Mouse (Mus musculus): ENCODE measurements around the gene Carmil2. TPM values are rescaled to one million over a fixed set of nuclear protein-coding genes. Genes with fewer than 3 reads are reported as not detected.

Gene Carmil2
- total and polyA plus RNA-seq, 2 experiments from 2014 or later, result 5.6 to 28.0 TPM

DNA sequence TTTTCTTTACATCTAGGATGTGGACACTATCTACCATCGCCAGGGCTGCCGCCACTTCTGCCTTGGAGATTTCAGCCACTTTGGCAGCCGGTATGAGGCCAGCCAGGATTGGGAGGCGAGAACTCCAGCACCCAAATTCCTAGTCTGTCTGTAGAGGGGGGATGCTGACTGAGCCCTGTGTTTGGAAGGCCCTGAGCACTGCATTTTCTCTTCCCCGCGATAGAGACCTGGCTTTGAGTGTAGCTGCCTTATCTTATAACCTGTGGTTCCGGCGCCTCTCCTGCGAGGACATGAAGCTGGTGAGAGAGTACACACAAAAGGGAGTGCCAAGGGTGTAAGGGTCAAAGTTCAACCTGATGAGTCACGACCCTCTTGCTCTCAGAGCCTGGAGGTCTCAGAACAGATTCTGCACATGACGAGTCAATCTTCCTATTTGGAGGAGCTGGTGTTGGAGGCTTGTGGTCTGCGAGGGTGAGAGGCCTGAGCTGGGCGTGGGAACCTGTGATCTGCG, 2.2 kb downstream of the Carmil2 start:
- Histone ChIP-seq H3K9ac (no peak overlapping the region), H3K4me2 (ENCODE audit: low read depth) (no peak overlapping the region), H3K27ac (ENCODE audit: low read depth, low read length) (no peak overlapping the region), H3K36me3 (ENCODE audit: insufficient read depth) (peaks cover 11% of the 10 kb centered on the region), H3K9me3 (ENCODE audit: low read length) (no peaks in the 10 kb centered on the region), H3K4me3 (ENCODE audit: low read depth, low read length) (no peak overlapping the region), H3K27me3 (ENCODE audit: insufficient read depth, low read length) (no peaks in the 10 kb centered on the region), H3K4me1 (ENCODE audit: insufficient read depth) (no peaks in the 10 kb centered on the region)
- TF ChIP-seq CTCF (IDR thresholded peaks at IDR 0.05; ENCODE audit: low read depth), result no peak
- ATAC-seq (no peak), DNase-seq (no peak)
- 75% methylated on average over 14 of the region's 14 CpGs for WGBS

DNA sequence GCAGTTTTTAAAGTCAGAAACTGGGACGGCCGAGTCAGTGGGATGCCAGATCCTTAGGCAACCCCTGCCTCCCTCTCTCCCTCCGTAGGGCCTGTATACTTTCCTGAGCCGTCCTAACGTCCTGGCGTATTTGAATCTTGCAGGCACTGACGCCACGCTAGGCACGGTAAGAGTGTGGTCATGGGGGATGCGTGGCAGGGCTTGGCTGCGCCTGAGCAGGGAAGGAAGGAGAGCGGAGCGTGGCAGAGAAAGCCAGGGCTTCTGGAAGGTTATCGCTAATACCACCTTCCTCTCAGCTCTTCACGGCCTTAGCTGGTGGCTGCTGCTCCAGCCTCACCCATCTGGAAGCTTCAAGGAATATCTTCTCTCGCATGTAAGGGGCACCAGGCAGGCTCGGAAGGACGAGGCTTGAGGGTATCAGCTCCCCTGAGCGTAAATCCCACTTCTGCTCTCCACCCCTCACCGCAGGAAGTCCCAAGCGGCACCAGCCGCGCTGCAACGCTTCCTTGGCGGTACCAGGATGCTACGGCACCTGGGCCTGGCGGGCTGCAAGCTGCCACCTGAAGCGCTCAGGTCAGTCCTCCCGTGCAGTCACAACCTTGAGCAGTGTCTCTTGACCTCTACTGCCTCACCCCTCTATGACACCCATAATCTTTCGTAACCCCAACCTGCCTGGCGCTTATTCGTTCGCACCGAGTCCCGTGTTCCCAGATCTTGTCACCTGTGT, 3.3 kb downstream of the Carmil2 start:
- Histone ChIP-seq H3K27me3 (ENCODE audit: insufficient read depth, low read length) (no peaks in the 10 kb centered on the region), H3K36me3 (ENCODE audit: insufficient read depth) (no peaks in the 10 kb centered on the region; the same call in 1 of the 2 replicates), H3K4me1 (ENCODE audit: insufficient read depth) (no peaks in the 10 kb centered on the region), H3K4me3 (ENCODE audit: low read depth, low read length) (no peak overlapping the region), H3K27ac (ENCODE audit: low read depth, low read length) (no peak overlapping the region), H3K9me3 (ENCODE audit: low read length) (no peaks in the 10 kb centered on the region), H3K9ac (no peak overlapping the region), H3K4me2 (ENCODE audit: low read depth) (no peak overlapping the region)
- DNase-seq (no peak), ATAC-seq (no peak)
- WGBS, result 63% methylated on average over 35 of the region's 35 CpGs
- no peak for TF ChIP-seq CTCF (IDR thresholded peaks at IDR 0.05; ENCODE audit: low read depth)

DNA sequence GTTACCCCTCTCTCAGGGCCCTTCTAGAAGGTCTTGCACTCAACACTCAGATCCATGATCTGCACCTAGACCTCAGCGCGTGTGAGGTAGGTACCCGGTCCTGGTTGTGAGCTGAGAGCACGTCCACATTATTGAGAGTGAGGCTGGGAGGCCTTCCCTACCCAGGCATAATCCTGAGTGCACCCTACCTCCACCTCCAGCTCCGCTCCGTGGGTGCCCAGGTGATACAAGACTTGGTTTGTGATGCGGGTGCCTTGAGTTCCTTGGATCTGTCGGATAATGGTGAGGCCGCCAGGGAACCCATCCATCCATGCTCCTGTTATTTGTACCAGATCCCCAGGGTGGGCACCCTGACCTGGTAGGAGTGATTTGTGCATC, 3.9 kb downstream of the Carmil2 start:
- DNase-seq (no peak), ATAC-seq (no peak)
- H3K27ac ChIP-seq (ENCODE audit: low read depth, low read length), result no peak overlapping the region

DNA sequence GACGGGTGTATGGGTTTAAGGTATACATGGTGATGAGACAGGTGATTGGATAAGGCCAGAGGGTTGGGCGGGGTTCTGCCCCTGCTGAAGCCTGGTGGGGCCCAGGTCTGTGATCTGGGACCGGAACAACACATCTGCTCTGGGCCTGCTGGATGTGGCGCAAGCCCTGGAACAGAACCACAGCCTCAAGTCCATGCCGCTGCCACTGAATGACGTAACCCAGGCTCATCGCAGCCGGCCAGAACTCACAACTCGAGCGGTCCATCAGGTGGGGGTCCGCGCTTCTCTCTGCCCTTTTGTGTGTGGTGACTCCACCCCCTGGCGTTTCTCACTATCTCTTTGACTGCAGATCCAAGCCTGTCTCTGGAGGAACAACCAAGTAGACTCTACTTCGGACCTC, 4.9 kb downstream of the Carmil2 start:
- Histone ChIP-seq H3K36me3 (ENCODE audit: insufficient read depth) (0 out of 2 replicates have a peak, but pooled peaks cover 6% of the 10 kb centered on the region), H3K9ac (no peak overlapping the region), H3K9me3 (ENCODE audit: low read length) (no peaks in the 10 kb centered on the region), H3K27me3 (ENCODE audit: insufficient read depth, low read length) (no peaks in the 10 kb centered on the region), H3K4me3 (ENCODE audit: low read depth, low read length) (no peak overlapping the region), H3K4me2 (ENCODE audit: low read depth) (no peak overlapping the region), H3K4me1 (ENCODE audit: insufficient read depth) (peaks cover 5% of the 10 kb centered on the region; the same call in 1 of the 2 replicates), H3K27ac (ENCODE audit: low read depth, low read length) (no peak overlapping the region)
- 86% methylated on average over 14 of the region's 14 CpGs for WGBS
- no peak for TF ChIP-seq CTCF (IDR thresholded peaks at IDR 0.05; ENCODE audit: low read depth)
- ATAC-seq (no peak), DNase-seq (no peak)

More for the DNA sequence above, 3.9 kb downstream of the Carmil2 start:
- peaks cover 3% of the 10 kb centered on the region; the same call in 1 of the 2 replicates for H3K4me1 ChIP-seq (ENCODE audit: insufficient read depth)
- no peak overlapping the region for H3K4me2 ChIP-seq (ENCODE audit: low read depth)
- no peaks in the 10 kb centered on the region for H3K36me3 ChIP-seq (ENCODE audit: insufficient read depth)
- no peak overlapping the region for H3K9ac ChIP-seq
- no peaks in the 10 kb centered on the region for H3K27me3 ChIP-seq (ENCODE audit: insufficient read depth, low read length)
- no peak for TF ChIP-seq CTCF (IDR thresholded peaks at IDR 0.05; ENCODE audit: low read depth)
- no peak overlapping the region for H3K4me3 ChIP-seq (ENCODE audit: low read depth, low read length)
- H3K9me3 ChIP-seq (ENCODE audit: low read length), result no peaks in the 10 kb centered on the region
- 87% methylated on average over 9 of the region's 9 CpGs for WGBS

DNA sequence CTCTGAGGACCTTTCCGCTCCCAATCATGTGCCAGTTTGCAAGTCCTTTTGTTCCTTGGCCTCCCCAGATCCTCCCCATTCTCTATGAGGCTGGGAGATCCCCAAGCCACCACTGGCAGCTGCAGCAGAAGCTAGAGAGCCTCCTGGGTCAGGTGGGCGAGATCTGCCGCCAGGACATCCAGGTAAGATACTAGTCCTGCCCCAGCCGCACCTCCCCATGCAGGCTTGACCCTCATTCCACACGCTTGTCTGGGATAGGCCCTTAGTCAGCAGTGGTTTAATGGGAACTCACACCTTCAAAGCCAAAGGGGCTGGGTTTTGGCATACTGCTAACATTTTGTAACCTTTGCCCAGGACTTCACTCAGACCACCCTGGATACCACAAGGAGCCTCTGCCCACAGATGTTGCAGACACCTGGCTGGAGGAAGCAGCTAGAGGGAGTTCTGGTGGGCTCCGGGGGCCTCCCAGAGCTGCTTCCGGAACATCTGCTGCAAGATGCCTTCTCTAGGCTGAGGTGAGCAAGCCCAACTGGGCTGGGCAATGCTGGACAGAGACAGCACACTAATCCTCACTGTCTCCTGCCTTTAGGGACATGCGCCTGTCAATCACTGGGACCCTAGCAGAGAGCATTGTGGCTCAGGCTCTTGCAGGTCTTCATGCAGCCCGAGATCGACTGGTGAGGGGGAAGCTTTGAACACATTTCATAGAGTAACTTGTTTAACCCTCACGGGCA, 6.5 kb downstream of the Carmil2 start:
- 94% methylated on average over 11 of the region's 11 CpGs for WGBS
- H3K4me1 ChIP-seq (ENCODE audit: insufficient read depth), result peaks cover 5% of the 10 kb centered on the region; the same call in 1 of the 2 replicates

DNA sequence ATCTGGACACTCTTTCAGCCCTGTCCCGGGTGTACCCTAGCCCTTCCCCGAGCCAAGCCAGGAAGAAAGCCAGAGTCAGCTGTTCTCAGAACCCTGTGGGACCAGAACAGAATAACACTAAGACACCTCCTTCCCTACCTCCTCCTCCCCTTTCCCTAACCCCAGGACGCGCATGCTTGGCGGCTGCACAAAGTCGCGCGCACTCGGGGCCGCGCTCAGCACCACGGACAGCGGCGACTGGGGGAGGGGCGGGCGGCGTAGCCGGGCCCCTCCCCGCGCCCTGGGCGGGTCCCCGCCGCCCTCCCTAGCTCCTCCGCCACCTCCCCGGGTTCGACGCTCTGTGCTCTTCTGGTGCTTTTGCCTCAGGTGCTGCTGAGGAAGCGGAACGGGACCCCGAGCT, 7.6 kb downstream of the Carmil2 start:
- 1% methylated on average over 27 of the region's 30 CpGs for WGBS
- no peaks in the 10 kb centered on the region for H3K9me3 ChIP-seq (ENCODE audit: low read length)
- peak overlapping the region; percentile 83 for H3K4me2 ChIP-seq (ENCODE audit: low read depth)
- H3K4me3 ChIP-seq (ENCODE audit: low read depth, low read length), result peak overlapping the region; percentile 71
- DNase-seq (peak; percentile 87), ATAC-seq (peak; percentile 80)
- peak overlapping the region; percentile 81 for H3K9ac ChIP-seq
- TF ChIP-seq CTCF (IDR thresholded peaks at IDR 0.05; ENCODE audit: low read depth), result no peak
- peak overlapping the region; percentile 85 for H3K27ac ChIP-seq (ENCODE audit: low read depth, low read length)
- no peaks in the 10 kb centered on the region for H3K27me3 ChIP-seq (ENCODE audit: insufficient read depth, low read length)
- H3K36me3 ChIP-seq (ENCODE audit: insufficient read depth), result peaks cover 32% of the 10 kb centered on the region
- peaks cover 5% of the 10 kb centered on the region; the same call in 1 of the 2 replicates for H3K4me1 ChIP-seq (ENCODE audit: insufficient read depth)

More for the DNA sequence above, 6.5 kb downstream of the Carmil2 start:
- H3K9me3 ChIP-seq (ENCODE audit: low read length), result no peaks in the 10 kb centered on the region
- H3K27me3 ChIP-seq (ENCODE audit: insufficient read depth, low read length), result no peaks in the 10 kb centered on the region
- DNase-seq (no peak), ATAC-seq (no peak)
- no peak overlapping the region for H3K4me2 ChIP-seq (ENCODE audit: low read depth)
- TF ChIP-seq CTCF (IDR thresholded peaks at IDR 0.05; ENCODE audit: low read depth), result no peak
- H3K9ac ChIP-seq, result no peak overlapping the region
- H3K36me3 ChIP-seq (ENCODE audit: insufficient read depth), result peaks cover 21% of the 10 kb centered on the region
- no peak overlapping the region for H3K4me3 ChIP-seq (ENCODE audit: low read depth, low read length)
- no peak overlapping the region for H3K27ac ChIP-seq (ENCODE audit: low read depth, low read length)

Data from forebrain, postnatal 0 days (tissue).